Mouse (Mus musculus): ENCODE measurements around the gene Cenpm.

The Cenpm gene

DNA sequence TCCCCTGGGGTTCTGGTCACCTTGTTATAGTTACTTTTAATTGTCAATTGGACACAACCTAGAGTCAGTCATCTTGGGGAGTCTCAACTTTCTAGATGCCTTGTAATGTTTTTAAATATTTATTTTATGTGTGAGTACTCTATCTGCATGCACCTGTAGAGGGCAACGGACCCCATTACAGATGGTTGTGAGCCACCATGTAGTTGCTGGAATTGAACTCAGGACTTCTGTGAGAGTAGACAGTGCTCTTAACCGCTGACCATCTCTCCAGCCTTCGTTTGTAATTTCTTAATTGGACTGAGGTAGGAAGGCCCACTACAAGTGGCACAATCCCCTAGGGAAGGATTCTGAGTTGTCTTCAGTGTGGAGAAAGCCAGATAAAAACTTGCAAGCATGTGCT, 1.2 kb downstream of the Cenpm start:
- in situ Hi-C loops (cut with MboI, MseI) = no loop called here

DNA sequence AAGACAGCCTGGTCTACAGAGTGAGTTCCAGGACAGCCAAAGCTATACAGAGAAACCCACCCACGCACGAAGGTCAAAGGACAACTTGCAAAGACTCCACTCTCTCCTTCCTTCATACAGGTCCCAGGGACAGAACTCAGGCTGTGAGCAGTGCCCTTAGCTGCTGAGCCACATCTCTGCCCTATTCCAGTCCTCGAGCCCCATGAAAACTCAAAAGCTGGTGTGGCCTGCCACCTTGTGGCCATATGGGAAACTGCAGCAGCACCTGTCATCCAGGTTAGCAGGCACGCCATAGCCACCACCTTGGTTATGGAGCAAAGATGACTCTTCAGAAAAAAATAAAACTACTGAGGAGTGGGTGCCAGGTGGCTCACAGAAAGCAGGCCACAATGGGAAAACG, 8.0 kb downstream of the Cenpm start:
- in situ Hi-C loops (cut with MboI, MseI) = loop anchor here (5.0 kb wide), 1 partner anchor 104 kb away; no protein-coding TSS in a partner anchor

DNA sequence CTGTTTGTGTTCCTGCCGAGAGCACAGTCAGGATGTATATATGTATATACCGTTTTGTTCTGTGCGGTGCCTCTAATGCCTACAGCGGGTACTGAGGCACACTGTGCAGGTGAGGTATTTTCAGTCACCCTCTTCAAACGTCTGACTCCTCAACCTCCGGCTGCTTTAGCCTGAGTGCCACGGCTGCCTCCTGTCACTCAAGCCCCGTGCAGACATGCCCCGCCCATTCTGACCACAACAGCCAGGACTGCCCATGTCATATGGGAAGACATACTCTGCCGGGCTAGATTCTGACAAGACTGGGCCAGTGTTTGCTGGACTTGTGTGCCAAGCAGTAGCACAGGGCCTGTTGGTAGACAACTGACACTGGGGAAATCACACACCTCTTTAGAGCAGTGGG, 8.9 kb downstream of the Cenpm start:
- in situ Hi-C loops (cut with MboI, MseI) = loop anchor here (5.0 kb wide), 1 partner anchor 103 kb away; no protein-coding TSS in a partner anchor

DNA sequence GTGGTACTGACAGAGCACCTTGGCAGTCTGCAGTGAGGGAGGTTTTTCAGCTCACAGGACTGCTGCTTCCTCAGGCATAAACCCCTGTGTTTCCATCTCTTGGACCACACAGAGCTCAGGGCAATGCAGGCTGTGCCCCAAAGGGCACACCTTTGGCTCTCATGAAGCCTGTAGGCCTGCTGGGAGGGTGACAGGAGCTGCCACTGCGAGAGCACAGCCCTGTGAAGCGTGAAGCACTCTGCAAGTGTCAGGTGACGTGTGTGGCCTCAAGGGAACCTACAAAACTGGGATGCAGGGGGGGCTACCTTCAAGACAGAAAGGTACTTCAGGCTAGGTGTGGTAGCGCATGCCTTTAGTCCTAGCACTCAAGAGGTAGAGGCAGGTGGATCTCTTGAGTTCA, 11.9 kb downstream of the Cenpm start:
- in situ Hi-C loops (cut with MboI, MseI) = no loop called here

DNA sequence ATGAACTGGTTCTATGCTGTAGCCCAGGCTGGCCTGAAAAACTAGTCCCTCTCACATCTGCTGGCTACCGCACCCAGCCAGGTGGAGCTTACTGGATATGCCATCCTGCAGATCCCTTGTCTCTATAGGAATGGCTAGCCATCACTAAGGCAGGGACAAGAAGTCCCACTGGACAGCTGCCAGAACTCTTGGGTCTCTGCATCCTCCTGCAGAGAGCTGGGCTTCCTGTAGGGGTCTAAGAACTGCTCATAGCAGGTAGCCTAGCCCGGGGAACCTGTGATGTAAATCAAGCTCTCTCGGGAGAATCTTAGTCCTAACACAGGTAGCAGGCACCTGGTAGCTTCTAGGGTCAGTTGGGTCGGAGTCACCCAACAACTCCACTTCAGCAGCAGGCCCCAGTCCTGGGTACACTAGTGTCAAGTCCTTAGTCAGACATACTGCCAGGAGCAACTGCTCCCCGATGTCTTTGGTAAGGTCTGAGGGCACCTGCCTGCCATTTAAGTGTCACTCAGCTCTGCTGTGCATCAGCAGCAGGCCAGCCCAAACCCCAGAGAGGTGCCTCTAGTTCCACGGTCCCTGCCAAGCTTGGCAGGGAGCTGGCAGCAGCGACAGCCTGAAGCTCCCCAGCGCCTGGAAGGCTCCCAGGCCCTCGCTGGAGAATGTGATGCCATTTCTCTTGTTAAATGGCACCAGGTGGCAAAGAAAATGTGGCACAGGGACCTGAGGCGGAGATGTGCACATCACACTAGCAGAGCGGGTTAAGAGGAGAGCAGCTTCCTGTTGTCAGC, 12.8 kb downstream of the Cenpm start:
- in situ Hi-C loops (cut with MboI, MseI) = no loop called here

DNA sequence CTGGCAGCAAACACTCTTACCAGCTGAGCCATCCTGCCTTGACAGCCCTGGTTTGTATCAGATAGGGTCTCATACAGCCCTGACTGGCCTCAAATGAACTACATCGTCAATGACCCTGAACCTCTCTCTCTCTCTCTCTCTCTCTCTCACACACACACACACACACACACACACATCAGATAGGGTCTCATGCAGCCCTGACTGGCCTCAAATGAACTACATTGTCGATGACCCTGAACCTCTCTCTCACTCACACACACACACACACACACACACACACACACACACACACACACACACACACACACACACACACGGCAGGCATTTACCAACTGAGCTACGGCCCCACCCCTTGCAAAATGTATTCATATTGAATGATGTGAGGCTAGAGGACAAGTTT, 13.4 kb downstream of the Cenpm start:
- in situ Hi-C loops (cut with MboI, MseI) = no loop called here

DNA sequence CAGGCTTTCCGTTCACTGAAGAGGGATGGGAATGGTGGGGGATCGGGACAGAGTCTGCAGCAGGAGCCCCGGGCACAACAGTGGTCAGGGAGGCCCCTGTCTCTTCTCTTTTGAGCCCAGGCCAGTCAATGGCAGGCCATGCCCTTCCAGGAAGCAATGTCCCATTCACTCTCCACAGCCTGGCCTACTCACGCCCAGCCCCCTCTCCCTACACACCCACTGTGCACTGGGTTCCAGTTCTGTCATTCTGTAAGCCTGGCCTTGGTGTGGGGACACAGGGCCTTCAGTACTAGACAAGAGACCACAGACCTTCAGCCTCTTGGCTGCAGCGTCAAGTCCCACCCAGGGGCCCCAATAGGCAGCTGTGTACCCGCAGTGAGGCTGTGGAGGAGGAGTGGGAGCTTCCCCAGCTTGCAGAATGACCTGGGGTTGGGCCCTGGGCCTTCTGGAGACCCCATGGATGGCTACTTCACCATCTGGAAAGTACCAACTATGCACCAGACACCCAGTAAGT, 14.4 kb downstream of the Cenpm start:
- in situ Hi-C loops (cut with MboI, MseI) = no loop called here

DNA sequence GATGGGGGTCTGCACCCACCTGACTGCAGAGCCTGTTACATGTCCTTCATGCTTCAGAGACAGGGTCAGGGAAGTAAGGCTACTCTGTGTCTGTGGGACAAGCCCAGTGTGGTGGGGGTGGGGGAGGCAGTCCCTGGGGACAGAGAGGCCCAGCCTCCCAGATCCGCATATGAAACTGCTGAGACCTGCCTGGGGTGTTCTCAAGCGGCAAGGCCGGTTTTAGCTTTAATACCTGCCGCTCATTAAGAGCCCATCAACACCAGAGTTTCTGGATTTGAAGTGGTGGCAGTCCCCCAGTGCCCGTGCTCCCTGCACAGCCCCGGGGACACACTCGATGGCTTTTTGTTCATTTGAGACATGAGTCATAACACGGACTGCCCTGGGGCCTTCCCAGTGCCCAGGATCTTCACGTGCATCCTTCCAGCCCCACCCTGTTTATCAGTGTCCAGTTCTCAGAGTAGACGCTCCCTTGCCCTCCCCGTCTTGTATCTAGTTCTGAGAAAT, 15.0 kb downstream of the Cenpm start:
- in situ Hi-C loops (cut with MboI, MseI) = loop anchor here (5.0 kb wide), 1 partner anchor 167 kb away; no protein-coding TSS in a partner anchor

DNA sequence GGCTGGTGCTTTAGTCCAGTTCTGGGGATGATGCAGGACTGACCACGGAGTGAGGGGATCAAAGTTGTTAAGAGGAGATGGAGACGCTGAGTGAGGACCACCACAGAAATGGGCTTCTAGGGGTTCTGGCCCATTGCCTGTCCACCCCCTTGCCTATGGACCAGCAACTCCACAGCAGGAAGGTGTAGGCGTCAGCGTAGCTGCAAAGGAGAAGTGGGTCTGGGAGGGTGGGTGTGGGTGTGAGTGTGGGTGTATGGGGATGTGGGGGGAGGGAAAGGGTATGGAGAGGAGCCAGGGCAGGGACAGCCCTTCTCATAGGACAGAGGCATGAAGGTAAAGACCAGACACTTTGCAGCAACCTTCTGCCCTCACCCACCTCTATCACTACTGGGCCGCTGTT, 18.8 kb downstream of the Cenpm start:
- in situ Hi-C loops (cut with MboI, MseI) = loop anchor here (5.0 kb wide), 1 partner anchor 163 kb away; no protein-coding TSS in a partner anchor

DNA sequence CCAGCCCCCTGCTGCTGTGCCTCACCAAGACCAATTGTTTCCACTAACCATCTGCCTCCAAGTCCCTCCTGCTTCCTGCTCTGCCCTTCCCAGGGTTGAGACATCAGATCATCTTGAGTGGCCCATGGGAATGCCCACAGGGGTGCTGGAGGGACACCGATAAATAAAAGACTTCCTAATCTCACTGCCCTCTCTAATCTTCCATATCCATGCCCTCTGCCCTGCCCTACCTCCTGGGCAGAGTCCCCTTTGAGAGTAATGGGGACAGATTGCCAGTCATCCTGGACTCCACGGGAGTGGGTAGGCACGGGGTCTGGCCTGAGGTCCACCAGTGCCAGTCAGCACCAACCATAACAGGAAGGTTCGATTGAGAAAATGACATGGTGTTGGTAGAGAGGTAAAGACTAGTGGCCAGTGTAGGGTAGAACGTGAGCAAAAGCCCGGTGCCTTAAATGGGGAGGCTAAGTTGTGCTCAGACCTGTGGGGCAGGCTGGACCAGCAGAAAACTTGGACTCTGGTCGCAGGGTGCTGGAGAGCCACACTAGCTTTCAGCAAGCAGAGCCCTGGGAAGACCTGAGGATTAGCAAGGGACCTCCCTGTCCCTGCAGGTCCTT, 19.8 kb downstream of the Cenpm start:
- in situ Hi-C loops (cut with MboI, MseI) = loop anchor here (5.0 kb wide), 1 partner anchor 162 kb away; no protein-coding TSS in a partner anchor

DNA sequence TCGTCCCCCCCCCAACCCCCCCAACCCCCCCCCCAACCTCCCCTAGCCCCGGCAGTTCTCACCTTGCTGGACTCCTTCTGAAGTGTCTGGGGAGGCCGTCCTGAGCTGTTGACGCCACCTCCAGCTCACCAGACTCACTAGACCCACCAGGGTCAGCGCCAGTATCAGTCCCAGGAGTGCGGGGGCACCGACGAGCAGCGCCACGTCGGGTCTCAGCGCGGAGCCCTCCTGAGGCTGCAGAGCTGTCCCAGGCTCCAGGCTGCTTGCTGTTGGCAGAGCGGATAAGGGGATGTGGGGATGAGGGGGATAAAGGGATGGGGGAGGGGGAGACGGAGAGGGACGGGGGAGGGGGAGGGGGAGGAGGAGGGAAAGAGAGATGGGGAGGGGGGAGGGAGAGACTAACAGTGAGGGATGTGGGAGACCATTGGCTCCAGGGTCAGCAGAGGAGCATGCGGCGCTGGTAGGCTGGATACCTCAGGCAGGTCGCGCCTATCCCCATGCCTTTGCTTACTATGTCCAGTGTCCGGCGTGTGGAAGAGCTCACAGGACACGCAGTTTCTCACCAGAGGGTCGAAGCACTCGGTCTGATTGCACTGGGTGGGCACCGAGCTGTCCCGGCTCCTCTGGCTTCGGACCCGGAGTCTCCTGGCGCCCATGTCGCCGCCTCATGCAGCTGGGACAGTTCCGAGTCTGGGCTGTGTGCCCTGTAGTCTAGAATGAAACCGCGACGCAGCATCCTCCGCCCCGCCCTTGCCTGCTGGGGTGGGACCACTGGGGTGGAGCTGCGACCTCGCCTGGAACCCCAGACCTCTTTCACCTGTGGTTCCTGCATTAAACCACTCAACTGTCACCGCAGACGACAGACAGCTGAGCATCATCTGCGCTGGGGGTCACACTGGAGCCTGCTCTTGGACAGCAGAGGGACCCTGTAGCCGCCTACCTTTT, 20.6 kb downstream of the Cenpm start, which contains the start of gene Tnfrsf13c:
Gene Tnfrsf13c, minus strand, starts transcription at position 713 of the 945 bp plus-strand sequence.
- in situ Hi-C loops (cut with MboI, MseI) = no loop called here

DNA sequence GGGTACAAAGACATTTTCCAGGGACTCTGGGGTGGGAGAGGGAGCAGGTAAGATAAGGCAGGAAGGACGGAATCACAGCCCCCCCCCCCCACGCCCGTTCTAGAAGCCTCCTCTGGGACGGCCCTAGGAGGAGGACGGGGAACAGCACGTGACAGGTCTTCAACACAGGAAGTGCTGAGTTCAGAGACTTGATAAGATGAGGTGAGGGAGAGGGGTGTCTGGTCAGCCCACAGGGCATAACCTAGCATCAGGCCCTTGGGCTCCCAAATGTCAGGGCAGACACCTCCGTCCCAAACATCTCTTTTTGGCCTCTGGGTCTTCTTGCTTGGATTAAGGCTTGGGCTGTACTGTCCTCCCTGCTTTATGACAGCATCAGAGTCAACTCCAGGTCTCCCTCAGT, 21.3 kb downstream of the Cenpm start:
- in situ Hi-C loops (cut with MboI, MseI) = no loop called here

DNA sequence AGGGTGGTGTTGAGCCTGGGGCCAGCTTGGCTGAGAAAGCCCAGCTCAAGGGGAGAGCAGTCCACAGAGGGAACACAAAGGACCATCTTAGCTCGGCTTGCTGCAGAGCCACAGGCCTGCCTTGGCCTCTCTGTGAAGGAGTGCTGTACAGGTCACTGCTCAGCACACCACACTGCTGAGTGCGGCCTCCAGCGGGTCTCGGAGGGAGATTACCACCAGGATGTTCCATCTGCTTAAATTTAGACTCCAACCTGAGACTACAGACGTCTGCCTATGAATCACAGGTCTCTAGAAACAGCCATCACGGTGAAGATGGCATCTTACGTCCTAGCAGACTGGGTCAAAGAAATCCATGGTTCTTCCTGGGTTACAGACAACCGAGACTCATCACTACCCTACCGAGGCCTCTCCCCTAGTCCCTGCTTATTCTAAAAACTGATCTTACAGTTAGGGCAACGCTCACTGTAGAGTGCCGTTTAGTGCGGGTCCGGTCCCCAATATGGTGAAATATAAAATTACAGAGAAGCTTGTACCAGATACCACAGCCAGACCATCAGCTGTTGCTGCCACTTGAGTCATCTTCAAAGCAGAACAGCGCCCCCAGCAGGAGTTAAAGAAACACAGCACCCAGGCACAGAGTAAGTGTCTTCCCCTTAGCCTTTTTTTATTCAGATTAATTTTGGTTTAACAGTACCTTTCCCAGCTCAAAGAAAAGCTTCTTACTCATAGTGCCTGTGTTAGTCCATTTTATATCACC, 23.3 kb downstream of the Cenpm start:
- in situ Hi-C loops (cut with MboI, MseI) = no loop called here

DNA sequence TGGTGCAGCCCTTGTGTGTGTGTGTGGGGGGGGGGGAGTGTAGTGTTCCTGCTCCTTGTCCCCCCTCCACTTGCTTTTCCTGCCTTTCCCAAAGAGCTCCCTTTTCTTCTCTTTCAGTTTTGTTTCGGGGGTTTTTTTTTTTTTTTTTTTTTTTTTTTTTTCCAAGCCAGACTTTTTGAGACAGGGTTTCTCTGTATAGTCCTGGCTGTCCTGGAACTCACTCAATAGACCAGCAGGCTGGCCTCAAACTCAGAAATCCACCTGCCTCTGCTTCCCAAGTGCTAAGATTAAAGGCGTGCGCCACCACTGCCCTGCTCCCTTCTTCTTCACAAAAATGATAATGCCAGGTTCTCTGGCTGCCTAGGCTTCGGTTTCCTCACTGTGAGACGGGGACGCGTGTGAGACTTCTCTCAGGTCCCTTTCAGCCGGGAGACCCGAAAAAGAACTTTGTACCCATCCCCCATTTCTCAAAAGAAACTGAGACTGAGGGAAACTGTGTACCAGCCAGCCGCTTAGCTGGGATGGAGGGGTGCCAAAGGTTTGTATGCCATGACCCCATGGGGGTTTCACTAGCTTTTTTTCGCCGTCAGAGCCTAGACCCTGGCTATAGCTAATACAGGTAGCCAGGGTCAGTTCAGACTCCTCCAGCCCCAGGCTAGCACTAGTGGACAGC, 24.4 kb downstream of the Cenpm start:
- in situ Hi-C loops (cut with MboI, MseI) = no loop called here

DNA sequence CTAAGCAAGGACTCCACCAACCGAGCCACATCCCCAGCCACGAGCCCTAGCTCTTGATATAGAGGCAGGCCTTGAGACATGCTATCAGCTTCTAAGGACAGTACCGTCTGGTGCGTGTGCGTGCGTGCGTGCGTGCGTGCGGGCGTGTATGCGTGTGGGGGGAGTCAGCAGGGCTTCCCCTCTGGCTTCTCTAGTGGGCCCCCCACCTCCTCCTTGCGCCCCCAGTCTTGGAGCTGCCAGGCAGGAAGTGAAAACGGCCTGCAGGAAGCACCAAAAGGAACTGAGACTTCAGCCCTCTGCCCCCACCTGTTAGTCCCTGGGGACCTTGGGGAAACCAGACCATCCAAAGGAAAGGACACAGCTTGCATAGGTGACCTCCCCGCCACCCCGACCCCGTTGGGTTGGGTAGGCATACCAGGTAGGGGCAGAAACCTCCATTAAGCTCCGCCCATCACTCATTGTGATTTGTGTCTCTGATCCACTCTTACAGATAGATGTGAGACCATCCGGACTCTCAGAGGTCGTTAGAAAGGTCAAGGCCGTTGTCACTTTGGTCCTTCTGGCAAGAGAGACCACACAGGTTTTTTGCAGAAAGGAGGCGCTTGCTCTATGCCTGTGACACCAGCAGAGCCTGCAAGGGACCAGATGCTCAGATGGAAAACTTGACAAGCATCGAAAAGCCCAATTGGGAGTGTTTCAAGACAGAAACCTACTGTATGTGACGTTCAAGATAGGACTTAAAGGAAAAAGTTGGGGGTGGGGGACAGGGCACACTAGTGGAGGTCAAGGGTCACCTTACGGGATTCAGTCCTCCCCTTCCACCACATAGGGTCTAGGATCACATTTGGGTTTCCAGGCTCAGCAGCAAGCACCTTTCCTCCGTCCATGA, 25.5 kb downstream of the Cenpm start:
- in situ Hi-C loops (cut with MboI, MseI) = no loop called here

DNA sequence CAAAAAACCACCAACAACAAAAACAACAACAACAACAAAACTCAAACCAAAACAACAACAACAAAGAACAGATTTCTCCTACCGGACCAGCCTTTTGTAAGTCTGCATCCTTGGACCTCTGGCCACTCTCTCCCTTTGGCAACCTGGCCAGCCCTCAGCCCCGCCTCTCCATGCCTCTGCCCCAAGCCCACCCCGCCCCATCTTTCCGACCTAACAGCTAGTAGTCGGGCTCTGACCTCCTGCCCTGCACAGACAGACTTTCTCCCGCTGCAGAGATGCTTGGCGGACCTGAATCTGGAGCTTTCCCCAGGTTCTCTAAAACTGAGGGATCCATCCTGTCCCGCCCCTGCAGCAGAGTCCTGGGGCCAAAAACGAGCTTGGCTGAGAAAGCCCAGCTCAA, 26.6 kb downstream of the Cenpm start:
- in situ Hi-C loops (cut with MboI, MseI) = no loop called here

DNA sequence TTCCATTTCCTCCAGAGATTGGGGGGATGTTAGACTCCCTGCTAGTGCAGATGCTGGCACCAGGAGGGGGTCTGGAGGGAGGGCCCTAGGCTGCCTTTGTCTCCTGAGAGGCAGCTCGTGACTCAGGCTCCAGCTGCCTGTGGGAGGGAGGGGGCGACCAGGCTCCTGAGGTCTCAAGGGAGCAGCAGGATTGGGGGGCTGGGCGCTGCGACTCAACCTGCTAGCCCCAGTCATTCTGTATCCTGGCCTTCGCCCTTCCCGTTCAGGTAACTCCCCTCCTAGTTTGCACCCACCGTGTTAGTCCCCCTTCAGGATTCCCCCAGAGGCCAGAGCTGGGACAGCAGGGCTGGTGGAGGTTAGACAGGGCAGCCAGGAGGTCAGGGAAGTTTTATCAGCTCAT, 27.5 kb downstream of the Cenpm start:
- in situ Hi-C loops (cut with MboI, MseI) = no loop called here

DNA sequence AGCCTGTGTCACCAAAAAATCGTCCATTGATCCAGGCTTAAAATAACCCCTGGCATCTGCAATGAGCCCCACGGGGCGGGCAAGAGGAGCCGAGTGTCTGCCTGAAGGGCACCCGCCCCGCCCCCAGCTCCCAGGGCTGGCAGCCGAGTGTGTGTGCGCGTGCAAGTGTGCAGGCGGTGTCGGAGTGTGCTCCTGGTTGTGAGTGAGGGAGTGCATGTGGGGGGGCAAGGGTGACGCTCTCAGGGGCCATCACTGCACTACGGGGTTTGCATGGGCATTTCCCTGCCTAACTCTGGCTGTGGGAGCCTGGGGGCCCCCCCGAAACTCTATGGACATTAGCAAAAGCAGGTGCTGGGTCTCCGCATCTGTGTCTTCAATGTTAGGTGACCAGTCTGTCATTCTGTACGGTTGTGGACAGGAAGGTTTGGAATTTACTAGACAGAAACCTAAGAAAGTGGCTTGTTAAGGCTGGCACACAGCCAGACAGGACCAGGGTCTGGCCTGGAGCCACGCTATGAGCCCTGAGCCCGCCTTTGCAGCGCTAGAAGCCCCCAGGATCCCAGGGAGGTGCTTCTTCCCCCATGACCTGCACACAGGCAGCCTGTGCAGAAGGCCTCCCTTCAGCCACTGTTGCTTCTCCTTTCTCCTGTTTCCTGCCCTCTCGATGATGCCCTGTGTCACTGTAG, 28.3 kb downstream of the Cenpm start:
- in situ Hi-C loops (cut with MboI, MseI) = no loop called here

All from regulatory T cell (primary cell).